17 mouse cellular contexts compared by ENCODE assay signal in the genomic region with DNA sequence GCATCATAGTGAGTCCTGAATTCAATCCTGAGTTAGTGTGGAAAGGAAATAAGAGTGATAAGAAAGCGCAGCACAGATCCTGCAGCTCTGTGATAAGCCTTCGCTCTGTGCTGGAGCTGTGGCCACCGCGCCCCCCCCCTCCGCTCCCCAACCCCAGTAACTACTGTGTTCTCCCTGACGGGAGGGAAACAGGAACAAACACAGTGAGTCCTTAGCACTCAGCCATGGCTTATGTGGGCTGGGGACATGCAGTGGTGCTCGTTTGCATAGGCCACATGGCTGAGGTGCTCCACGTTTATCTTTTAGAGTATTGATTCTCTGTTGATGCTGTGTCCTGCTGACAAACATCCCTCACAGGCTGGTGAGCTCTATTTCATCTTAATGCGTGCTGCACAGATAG. TPM values are rescaled to one million over a fixed set of nuclear protein-coding genes. Genes with fewer than 3 reads are reported as not detected.
DNase-seq lines count a peak whose midpoint lies in the region; ATAC-seq and TF ChIP-seq lines count a peak whose summit lies in the region.
"Had no signal": no experiment of that assay in that cellular context is flagged by ENCODE, and none has a peak within 500 bp of the region (broad histone marks: within the 10 kb centered on the region; RNA-seq: fewer than 3 reads in every experiment).

No protein-coding gene starts in this region.

- peak; percentile 85 for DNase-seq in heart, adult 11 months
- no peak for DNase-seq in heart, postnatal 36 days
- DNase-seq in midbrain, embryonic 11.5 days (ENCODE audit: low spot score, missing footprints) = peak; percentile 61
- DNase-seq in midbrain, embryonic 10.5 days (ENCODE audit: low spot score) = no peak
- peak; percentile 51 to 57 (median 57) for DNase-seq in liver, embryonic 14.5 days (ENCODE audit: low read depth in 3 of 3, low spot score in 3 of 3)
- no peak for DNase-seq in thymus, postnatal 25 days
- no peak for DNase-seq in natural killer cell, adult 2 months (ENCODE audit: low spot score in 2 of 2)
- DNase-seq: cerebellum, postnatal 36 days; gastrocnemius, postnatal 10 days; kidney, postnatal 36 days; retina, postnatal 1 day had no signal

- no peaks in the 10 kb centered on the region for H3K4me1 ChIP-seq in midbrain, embryonic 11.5 days (ENCODE audit: control insufficient read depth, insufficient read depth, low read length)
- peaks cover 3% of the 10 kb centered on the region; the same call in 1 of the 2 replicates for H3K4me1 ChIP-seq in midbrain, embryonic 10.5 days
- peaks cover 3 to 8% of the 10 kb centered on the region in 2 experiments for H3K4me1 ChIP-seq in liver, embryonic 14.5 days (replicated peaks; ENCODE audit: control insufficient read depth in 2 of 2, insufficient read depth in 2 of 2, low read length in 1 of 2)
- no peaks in the 10 kb centered on the region for H3K4me1 ChIP-seq in stomach, embryonic 14.5 days (ENCODE audit: control insufficient read depth, insufficient read depth, low read length)
- H3K4me1 ChIP-seq: forebrain, embryonic 13.5 days had no signal

- no peaks in the 10 kb centered on the region for H3K9me3 ChIP-seq in midbrain, embryonic 11.5 days (ENCODE audit: control insufficient read depth, low read length)
- no peaks in the 10 kb centered on the region for H3K9me3 ChIP-seq in midbrain, embryonic 10.5 days (replicated peaks)
- no peaks in the 10 kb centered on the region for H3K9me3 ChIP-seq in liver, embryonic 14.5 days (ENCODE audit: control insufficient read depth, low read length)
- no peaks in the 10 kb centered on the region for H3K9me3 ChIP-seq in stomach, embryonic 14.5 days (ENCODE audit: control insufficient read depth, low read depth, low read length)
- H3K9me3 ChIP-seq: forebrain, embryonic 13.5 days; lung, embryonic 15.5 days had no signal

- peak; percentile 63 for TF ChIP-seq EP300 in liver, embryonic 14.5 days (IDR thresholded peaks at IDR 0.05; ENCODE audit: low read depth)

- H3K9ac ChIP-seq in midbrain, embryonic 11.5 days (ENCODE audit: low read length) = no peak overlapping the region
- H3K9ac ChIP-seq in liver, embryonic 14.5 days (replicated peaks) = no peak overlapping the region
- no peak overlapping the region for H3K9ac ChIP-seq in stomach, embryonic 14.5 days (replicated peaks; ENCODE audit: low read depth, low read length)
- H3K9ac ChIP-seq: forebrain, embryonic 13.5 days; lung, embryonic 15.5 days had no signal

- no peak for ATAC-seq in midbrain, embryonic 11.5 days (ENCODE audit: low FRiP score)
- ATAC-seq in liver, embryonic 14.5 days (ENCODE audit: insufficient read depth) = peak; percentile 87
- ATAC-seq in stomach, embryonic 14.5 days (ENCODE audit: insufficient number of reproducible peaks, insufficient read depth, low FRiP score, low read depth) = 0 out of 2 replicates have a peak, but pooled peaks have one; percentile 37
- ATAC-seq: forebrain, embryonic 13.5 days; inflammation-experienced regulatory T-cells, adult 6 months had no signal

- 77% methylated on average over 9 of the region's 9 CpGs for WGBS in midbrain, embryonic 11.5 days
- WGBS in midbrain, embryonic 10.5 days = 81% methylated on average over 9 of the region's 9 CpGs
- WGBS in liver, embryonic 14.5 days (ENCODE audit: insufficient replicate concordance) = 2% methylated on average over 8 of the region's 9 CpGs
- 64% methylated on average over 9 of the region's 9 CpGs for WGBS in stomach, embryonic 14.5 days

- H3K36me3 ChIP-seq in midbrain, embryonic 11.5 days (ENCODE audit: control insufficient read depth, insufficient read depth, low read length) = peaks cover 2% of the 10 kb centered on the region; the same call in 1 of the 2 replicates
- peaks cover 70% of the 10 kb centered on the region for H3K36me3 ChIP-seq in midbrain, embryonic 10.5 days
- no peaks in the 10 kb centered on the region for H3K36me3 ChIP-seq in liver, embryonic 14.5 days (replicated peaks; ENCODE audit: control insufficient read depth, insufficient read depth, low read depth)
- peaks cover 39% of the 10 kb centered on the region; the same call in 1 of the 2 replicates for H3K36me3 ChIP-seq in stomach, embryonic 14.5 days (ENCODE audit: control insufficient read depth, insufficient read depth, low read length)

- H3K4me3 ChIP-seq in midbrain, embryonic 11.5 days (ENCODE audit: low read depth, low read length) = no peak overlapping the region
- H3K4me3 ChIP-seq in midbrain, embryonic 10.5 days = no peak overlapping the region
- H3K4me3 ChIP-seq in liver, embryonic 14.5 days (ENCODE audit: insufficient read depth in 1 of 2, low read depth in 2 of 2, low read length in 2 of 2) = no peak overlapping the region
- H3K4me3 ChIP-seq in stomach, embryonic 14.5 days (ENCODE audit: low read depth, low read length) = no peak overlapping the region
- H3K4me3 ChIP-seq: forebrain, embryonic 13.5 days; left cerebral cortex, adult 2 months; lung, embryonic 15.5 days; myocyte had no signal

- intact Hi-C loops in heart, postnatal 36 days (cut with DNase I) = no loop called here

- no peaks in the 10 kb centered on the region for H3K27me3 ChIP-seq in midbrain, embryonic 11.5 days (ENCODE audit: control insufficient read depth, insufficient read depth, low read length)
- H3K27me3 ChIP-seq in midbrain, embryonic 10.5 days (ENCODE audit: low read depth, poor library complexity, severe bottlenecking) = no peaks in the 10 kb centered on the region
- H3K27me3 ChIP-seq in liver, embryonic 14.5 days (ENCODE audit: control insufficient read depth, insufficient read depth, low read length) = no peaks in the 10 kb centered on the region
- no peaks in the 10 kb centered on the region for H3K27me3 ChIP-seq in stomach, embryonic 14.5 days (ENCODE audit: control insufficient read depth, insufficient read depth, low read length)
- H3K27me3 ChIP-seq: forebrain, embryonic 13.5 days; lung, embryonic 15.5 days had no signal

- no peak for TF ChIP-seq CTCF in liver, embryonic 14.5 days (IDR thresholded peaks at IDR 0.05; ENCODE audit: low read depth)

- H3K27ac ChIP-seq in midbrain, embryonic 11.5 days (ENCODE audit: low read depth, low read length) = no peak overlapping the region
- no peak overlapping the region for H3K27ac ChIP-seq in midbrain, embryonic 10.5 days (replicated peaks)
- no peak overlapping the region for H3K27ac ChIP-seq in liver, embryonic 14.5 days
- H3K27ac ChIP-seq in stomach, embryonic 14.5 days (ENCODE audit: low read length) = no peak overlapping the region
- H3K27ac ChIP-seq: forebrain, embryonic 13.5 days; left cerebral cortex, adult 2 months; lung, embryonic 15.5 days had no signal

- no peak overlapping the region for H3K4me2 ChIP-seq in midbrain, embryonic 11.5 days
- H3K4me2 ChIP-seq in liver, embryonic 14.5 days (ENCODE audit: low read depth) = no peak overlapping the region
- no peak overlapping the region for H3K4me2 ChIP-seq in stomach, embryonic 14.5 days (replicated peaks; ENCODE audit: low read depth, low read length)
- H3K4me2 ChIP-seq: forebrain, embryonic 13.5 days; lung, embryonic 15.5 days had no signal

RNA-seq across cellular contexts. Expression of a gene that starts 55.4 kb away (rescaled TPM):
- 10 to 100 TPM; 38.9 to 39.0 TPM for total RNA-seq in heart, postnatal 36 days (2021)
- polyA plus RNA-seq in midbrain, embryonic 11.5 days (2014; fragmentation: Nextera tagmentation; extraction: Ambion mirVana) = 24.2 and 27.1 TPM in 2 replicates
- polyA plus RNA-seq in midbrain, embryonic 10.5 days (2016; fragmentation: Nextera tagmentation; extraction: Ambion mirVana) = 12.9 and 13.7 TPM in 2 replicates
- 8.0 and 10.8 TPM in 2 replicates for polyA plus RNA-seq in liver, embryonic 14.5 days (2012; rRNA removed)
- polyA plus RNA-seq in liver, embryonic 14.5 days (2014; fragmentation: Nextera tagmentation; extraction: Ambion mirVana) = 4.9 and 6.0 TPM in 2 replicates
- 28.6 and 31.3 TPM in 2 replicates for polyA plus RNA-seq in stomach, embryonic 14.5 days (2014; fragmentation: Nextera tagmentation; extraction: Ambion mirVana)

Comparison
In these comparisons a context has a peak if more than half of its experiments do, and no peak if none do; other contexts are left out.
1. DNase-seq: peak in heart, adult 11 months (single experiment), midbrain, embryonic 11.5 days (single experiment) and liver, embryonic 14.5 days (3 of 3); none in heart, postnatal 36 days (0 of 2), midbrain, embryonic 10.5 days (single experiment), thymus, postnatal 25 days (single experiment) and natural killer cell, adult 2 months (0 of 2).